15 mouse cellular contexts compared by ENCODE assay signal in genomic region chr17:70561547-70561946, GRCm38 (mm10).
DNase-seq lines count a peak whose midpoint lies in the region; ATAC-seq and TF ChIP-seq lines count a peak whose summit lies in the region.
"Had no signal": no experiment of that assay in that cellular context is flagged by ENCODE, and none has a peak within 500 bp of the region (broad histone marks: within the 10 kb centered on the region; RNA-seq: fewer than 3 reads in every experiment).

No protein-coding gene starts in this region.

- H3ac ChIP-seq in myocyte (ENCODE audit: control insufficient read depth, insufficient read length), result no peak overlapping the region

- 38% methylated on average over 7 of the region's 7 CpGs for WGBS in heart, embryonic 16.5 days
- WGBS in embryonic facial prominence, embryonic 10.5 days, result 66% methylated on average over 7 of the region's 7 CpGs
- WGBS in forebrain, embryonic 14.5 days, result 82% methylated on average over 7 of the region's 7 CpGs

- H3K4me1 ChIP-seq in heart, embryonic 16.5 days (ENCODE audit: control insufficient read depth, insufficient read depth, low read length), result no peaks in the 10 kb centered on the region
- no peaks in the 10 kb centered on the region for H3K4me1 ChIP-seq in embryonic facial prominence, embryonic 10.5 days
- no peaks in the 10 kb centered on the region for H3K4me1 ChIP-seq in forebrain, embryonic 14.5 days (ENCODE audit: control insufficient read depth, insufficient read depth, low read length)

- H3K9ac ChIP-seq in heart, embryonic 16.5 days (ENCODE audit: low read length), result no peak overlapping the region
- H3K9ac ChIP-seq in forebrain, embryonic 14.5 days (ENCODE audit: low read length), result no peak overlapping the region

- H3K9me3 ChIP-seq in heart, embryonic 16.5 days (replicated peaks; ENCODE audit: control insufficient read depth, low read length), result 0 out of 2 replicates have a peak, but pooled peaks cover 2% of the 10 kb centered on the region
- H3K9me3 ChIP-seq in embryonic facial prominence, embryonic 10.5 days, result no peaks in the 10 kb centered on the region
- H3K9me3 ChIP-seq in forebrain, embryonic 14.5 days (replicated peaks; ENCODE audit: control insufficient read depth, low read length), result no peaks in the 10 kb centered on the region

- H3K27me3 ChIP-seq in heart, embryonic 16.5 days (ENCODE audit: control insufficient read depth, insufficient read depth, low read length), result no peaks in the 10 kb centered on the region
- no peaks in the 10 kb centered on the region for H3K27me3 ChIP-seq in embryonic facial prominence, embryonic 10.5 days (replicated peaks; ENCODE audit: low read depth, poor library complexity, severe bottlenecking)
- H3K27me3 ChIP-seq in myocyte (ENCODE audit: control insufficient read depth, insufficient read depth, insufficient read length), result peaks cover 7% of the 10 kb centered on the region
- H3K27me3 ChIP-seq in forebrain, embryonic 14.5 days (replicated peaks; ENCODE audit: control insufficient read depth, insufficient read depth, low read length), result no peaks in the 10 kb centered on the region

- peak overlapping the region; percentile 55 for H3K4me2 ChIP-seq in heart, embryonic 16.5 days (ENCODE audit: low read depth, low read length)
- peak overlapping the region; percentile 4 for H3K4me2 ChIP-seq in myocyte (ENCODE audit: low read depth)
- no peak overlapping the region for H3K4me2 ChIP-seq in forebrain, embryonic 14.5 days (ENCODE audit: low read length)

- TF ChIP-seq POLR2A in myocyte (IDR thresholded peaks at IDR 0.05; ENCODE audit: insufficient read length, low read depth), result no peak

- DNase-seq in heart, adult 18-20 months, result no peak
- peak; percentile 11 for DNase-seq in embryonic facial prominence, embryonic 10.5 days (ENCODE audit: low spot score)
- peak; percentile 52 for DNase-seq in forelimb bud, embryonic 11.5 days (ENCODE audit: low read depth, low spot score)
- DNase-seq in yolk sac, embryonic 10.5 days (ENCODE audit: low spot score), result no peak
- no peak for DNase-seq in forebrain, embryonic 14.5 days (ENCODE audit: low spot score)
- DNase-seq: adrenal gland, postnatal 36 days; cerebellum, adult 11 months; heart, postnatal 36 days; kidney, adult 9 months; layer of hippocampus, adult 9-11 months; left cerebral cortex, postnatal 4 days; midbrain, embryonic 14.5 days; right cerebral cortex, postnatal 14 days had no signal

- no peak overlapping the region for H3K27ac ChIP-seq in heart, embryonic 16.5 days (ENCODE audit: low read length)
- H3K27ac ChIP-seq in embryonic facial prominence, embryonic 10.5 days (replicated peaks), result no peak overlapping the region
- no peak overlapping the region for H3K27ac ChIP-seq in forebrain, embryonic 14.5 days (ENCODE audit: low read depth, low read length)

- H3K4me3 ChIP-seq in heart, embryonic 16.5 days (ENCODE audit: low read length), result peak overlapping the region; percentile 35
- H3K4me3 ChIP-seq in embryonic facial prominence, embryonic 10.5 days, result no peak overlapping the region
- H3K4me3 ChIP-seq in myocyte, result no peak overlapping the region
- no peak overlapping the region for H3K4me3 ChIP-seq in forebrain, embryonic 14.5 days (ENCODE audit: low read depth, low read length)

- no peaks in the 10 kb centered on the region for H3K36me3 ChIP-seq in heart, embryonic 16.5 days (ENCODE audit: control insufficient read depth, insufficient read depth)
- H3K36me3 ChIP-seq in embryonic facial prominence, embryonic 10.5 days (replicated peaks), result no peaks in the 10 kb centered on the region
- no peaks in the 10 kb centered on the region for H3K36me3 ChIP-seq in myocyte (ENCODE audit: control insufficient read depth, insufficient read depth)
- H3K36me3 ChIP-seq in forebrain, embryonic 14.5 days (ENCODE audit: control insufficient read depth, insufficient read depth, low read length), result no peaks in the 10 kb centered on the region

- H3K79me2 ChIP-seq in myocyte (ENCODE audit: control insufficient read depth, insufficient read depth), result no peaks in the 10 kb centered on the region

- ATAC-seq in heart, embryonic 16.5 days (replicated peaks; ENCODE audit: extremely low read depth, insufficient read depth, low FRiP score), result no peak
- no peak for ATAC-seq in forebrain, embryonic 14.5 days

TF ChIP-seq in myocyte, 11 proteins besides CTCF, POLR2A, EP300 and RAD21:
- TF ChIP-seq MYOG (IDR thresholded peaks at IDR 0.05; ENCODE audit: control insufficient read depth in 1 of 3, insufficient read depth in 1 of 3, insufficient read length in 2 of 3, low read depth in 2 of 3) (no peak), USF1 (IDR thresholded peaks at IDR 0.05; ENCODE audit: low read depth) (no peak), E2F4 (IDR thresholded peaks at IDR 0.05; ENCODE audit: insufficient read depth) (no peak), CEBPB (IDR thresholded peaks at IDR 0.05; ENCODE audit: insufficient read depth, poor library complexity, severe bottlenecking) (no peak), REST (IDR thresholded peaks at IDR 0.05; ENCODE audit: insufficient read depth, insufficient read length) (no peak), POLR2AphosphoS2 (IDR thresholded peaks at IDR 0.05; ENCODE audit: insufficient read length, low read depth) (no peak), TCF12 (IDR thresholded peaks at IDR 0.05; ENCODE audit: insufficient read depth, poor library complexity, severe bottlenecking) (no peak), SRF (IDR thresholded peaks at IDR 0.05; ENCODE audit: control insufficient read depth, insufficient read length, low read depth) (no peak), TCF3 (IDR thresholded peaks at IDR 0.05; ENCODE audit: insufficient read length, low read depth) (no peak), MYOD1 (IDR thresholded peaks at IDR 0.05; ENCODE audit: control insufficient read depth in 1 of 3, insufficient read length in 2 of 3, low read depth in 2 of 3) (no peak), MAX (IDR thresholded peaks at IDR 0.05; ENCODE audit: low read depth) (no peak)

Comparison
In these comparisons a context has a peak if more than half of its experiments do, and no peak if none do; other contexts are left out.
1. DNase-seq: peak in embryonic facial prominence, embryonic 10.5 days (single experiment) and forelimb bud, embryonic 11.5 days (single experiment); none in heart, adult 18-20 months (0 of 2), yolk sac, embryonic 10.5 days (single experiment) and forebrain, embryonic 14.5 days (single experiment).